Mouse (Mus musculus): Measurements from ENCODE around the gene Aldh1l1.

- TF ChIP-seq CTCF (conservative IDR thresholded peaks at IDR 0.05; ENCODE audit: insufficient read depth, insufficient read length, low read depth, low read length) (no peak), POLR2A (IDR thresholded peaks at IDR 0.05; ENCODE audit: low read depth, low read length) (no peak)
Measured at GRCm38 (mm10) chr6:90501222-90501940, 15.2 kb downstream of the Aldh1l1 start.

Measured in kidney, adult 2 months (tissue).